Mouse (Mus musculus) midbrain, embryonic 15.5 days (tissue): ENCODE results near the gene Slc39a8. TPM values are rescaled to one million over a fixed set of nuclear protein-coding genes. Genes with fewer than 3 reads are reported as not detected.

Experiments
- ATAC-seq: fragments of 200-750 bp; cut with Nextera tagmentation; replicated peaks from 2 replicates; pipeline ENCODE4 v1.8.0; 2017; ENCODE audit warnings: moderate TSS enrichment
- H3K27ac ChIP-seq: fragments of 300-500 bp; sonication (generic); 2 replicates; pipeline ENCODE4 v1.5.1; 2015; ENCODE audit warnings: mild to moderate bottlenecking, inconsistent platforms
- H3K27me3 ChIP-seq: fragments of 300-500 bp; sonication (generic); replicated peaks from 2 replicates; pipeline ENCODE4 v1.6.1; 2015; ENCODE audit warnings: inconsistent platforms
- H3K36me3 ChIP-seq: fragments of 300-500 bp; sonication (generic); replicated peaks from 2 replicates; pipeline ENCODE4 v1.6.1; 2015; ENCODE audit warnings: inconsistent platforms
- H3K4me1 ChIP-seq: fragments of 300-500 bp; sonication (generic); 2 replicates; pipeline ENCODE4 v1.6.1; 2015; ENCODE audit warnings: inconsistent platforms
- H3K4me2 ChIP-seq: fragments of 300-500 bp; sonication (generic); 2 replicates; pipeline ENCODE4 v1.6.1; 2015; ENCODE audit warnings: inconsistent platforms, mild to moderate bottlenecking, moderate library complexity
- H3K4me3 ChIP-seq: fragments of 300-500 bp; sonication (generic); 2 replicates; pipeline ENCODE4 v1.5.1; 2015; ENCODE audit warnings: mild to moderate bottlenecking, inconsistent platforms
- H3K9ac ChIP-seq: fragments of 300-500 bp; sonication (generic); 2 replicates; pipeline ENCODE4 v1.6.1; 2015; ENCODE audit warnings: mild to moderate bottlenecking, inconsistent platforms
- H3K9me3 ChIP-seq: fragments of 300-500 bp; sonication (generic); 2 replicates; pipeline ENCODE4 v1.6.1; 2016; ENCODE audit warnings: inconsistent platforms
- WGBS: fragments of 180-500 bp; shearing (Covaris S2); methylation state at CpG from one replicate; pipeline ENCODE4 v1.1.7; 2015; ENCODE audit warnings: mixed read lengths; 5-methylcytosine and 5-hydroxymethylcytosine counted together
- polyA plus RNA-seq: library from polyadenylated mRNA; unstranded; fragments of >200 nt; fragmentation: Nextera tagmentation; extraction: Ambion mirVana; gene quantifications from 2 replicates; pipeline ENCODE4 v1.2.1, GENCODE M21; 2015

The Slc39a8 gene
- polyA plus RNA-seq, 1 experiment from 2014 or later, result 9.5 TPM

DNA sequence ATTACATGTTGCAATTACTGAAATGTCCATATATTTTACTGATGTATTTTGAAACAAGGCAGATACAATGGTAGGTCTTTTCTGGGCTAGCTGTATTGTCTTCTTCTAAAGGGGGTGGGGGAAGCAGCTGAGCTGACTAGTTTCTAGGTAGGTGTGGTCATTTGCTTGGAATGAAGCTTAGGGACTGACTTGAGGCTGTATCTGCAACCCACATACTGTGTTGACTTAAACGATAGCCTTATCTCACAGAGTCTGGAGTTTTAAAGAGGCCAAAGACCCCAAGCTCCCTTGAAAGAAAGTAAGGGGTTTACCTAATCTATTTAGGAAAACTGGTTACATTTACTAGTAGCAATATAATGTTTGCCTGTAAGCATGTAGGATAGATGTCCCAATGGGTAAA, 2.9 kb downstream of the Slc39a8 start:
- H3K4me2 ChIP-seq, result no peak overlapping the region
- H3K4me3 ChIP-seq, result no peak overlapping the region
- H3K27me3 ChIP-seq, result 0 out of 2 replicates have a peak, but pooled peaks cover 9% of the 10 kb centered on the region
- H3K9ac ChIP-seq, result no peak overlapping the region
- ATAC-seq, result no peak
- no peaks in the 10 kb centered on the region for H3K36me3 ChIP-seq
- WGBS, result 71% methylated on average over 1 of the region's 1 CpGs
- H3K27ac ChIP-seq, result no peak overlapping the region
- no peaks in the 10 kb centered on the region for H3K9me3 ChIP-seq
- H3K4me1 ChIP-seq, result peaks cover 18% of the 10 kb centered on the region

DNA sequence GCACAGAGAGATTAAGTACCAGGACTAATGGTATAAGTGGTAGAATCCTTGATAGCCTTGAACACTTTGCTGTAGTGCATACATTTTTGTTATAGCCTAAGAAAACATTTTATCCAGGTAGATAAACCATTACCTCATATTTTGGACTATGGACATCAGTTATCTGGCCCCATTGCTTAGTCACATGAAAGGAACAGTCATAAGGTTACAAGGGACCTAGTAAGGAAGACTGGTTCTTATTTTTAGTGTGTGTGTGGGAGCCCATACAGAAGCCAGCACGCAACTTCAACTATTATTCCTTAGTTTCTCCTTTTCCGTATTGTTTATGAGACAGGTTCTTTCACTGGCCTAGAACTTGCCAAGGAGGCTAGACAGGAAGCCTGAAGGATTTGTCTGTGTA, 7.4 kb downstream of the Slc39a8 start:
- Histone ChIP-seq H3K4me1 (no peaks in the 10 kb centered on the region), H3K9me3 (no peaks in the 10 kb centered on the region), H3K4me3 (no peak overlapping the region), H3K27ac (no peak overlapping the region), H3K27me3 (0 out of 2 replicates have a peak, but pooled peaks cover 3% of the 10 kb centered on the region), H3K9ac (no peak overlapping the region), H3K36me3 (no peaks in the 10 kb centered on the region), H3K4me2 (no peak overlapping the region)
- no peak for ATAC-seq
- whole genome bisulfite sequencing, result 97% methylated on average over 2 of the region's 2 CpGs

DNA sequence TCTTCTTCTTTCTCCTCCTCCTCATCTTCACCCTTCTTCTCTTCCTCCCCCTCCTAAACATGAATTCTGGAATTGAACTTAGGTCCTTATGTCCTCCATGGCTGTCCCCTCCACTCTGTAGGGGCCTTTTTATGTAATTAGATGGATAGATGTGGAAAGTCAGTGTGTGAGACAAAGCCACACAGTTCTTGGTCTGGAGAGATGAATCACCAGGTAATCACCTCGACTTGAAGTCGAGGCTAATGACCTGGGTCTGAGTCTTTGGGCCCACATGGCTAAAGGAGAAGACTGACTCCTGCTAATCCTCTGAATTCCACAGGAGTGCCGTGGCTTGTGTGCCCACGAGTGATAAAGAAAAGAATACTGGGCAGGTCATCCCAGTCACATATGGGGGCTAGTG, 7.8 kb downstream of the Slc39a8 start:
- Histone ChIP-seq H3K4me2 (no peak overlapping the region), H3K27ac (no peak overlapping the region), H3K9me3 (no peaks in the 10 kb centered on the region), H3K4me1 (no peaks in the 10 kb centered on the region), H3K9ac (no peak overlapping the region), H3K4me3 (no peak overlapping the region), H3K36me3 (no peaks in the 10 kb centered on the region), H3K27me3 (no peaks in the 10 kb centered on the region)
- no peak for ATAC-seq
- WGBS, result 66% methylated on average over 4 of the region's 4 CpGs

DNA sequence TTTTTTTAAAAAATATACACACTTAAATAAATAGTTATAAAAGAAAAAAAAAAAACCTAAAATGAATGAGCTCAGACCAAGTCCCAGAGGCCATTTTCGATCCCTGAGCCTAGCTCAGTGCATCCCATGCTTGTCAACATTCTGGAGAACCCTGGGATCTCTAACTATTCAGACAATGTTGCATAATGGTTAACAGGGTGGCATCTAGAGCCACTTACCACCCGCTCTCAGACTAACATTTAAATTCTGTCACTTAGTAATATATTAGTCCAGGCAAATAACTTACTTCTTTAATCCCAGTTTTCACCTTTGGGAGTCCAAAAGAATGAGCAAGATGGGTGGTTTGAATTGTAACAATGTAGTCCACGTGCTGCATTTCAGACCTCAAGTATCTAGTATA, 9.9 kb downstream of the Slc39a8 start:
- no peak overlapping the region for H3K4me3 ChIP-seq
- H3K4me2 ChIP-seq, result no peak overlapping the region
- no peaks in the 10 kb centered on the region for H3K4me1 ChIP-seq
- no peak for ATAC-seq
- H3K9ac ChIP-seq, result no peak overlapping the region
- H3K27me3 ChIP-seq, result no peaks in the 10 kb centered on the region
- no peaks in the 10 kb centered on the region for H3K36me3 ChIP-seq
- H3K9me3 ChIP-seq, result no peaks in the 10 kb centered on the region
- no peak overlapping the region for H3K27ac ChIP-seq
- WGBS, result 91% methylated on average over 3 of the region's 3 CpGs

DNA sequence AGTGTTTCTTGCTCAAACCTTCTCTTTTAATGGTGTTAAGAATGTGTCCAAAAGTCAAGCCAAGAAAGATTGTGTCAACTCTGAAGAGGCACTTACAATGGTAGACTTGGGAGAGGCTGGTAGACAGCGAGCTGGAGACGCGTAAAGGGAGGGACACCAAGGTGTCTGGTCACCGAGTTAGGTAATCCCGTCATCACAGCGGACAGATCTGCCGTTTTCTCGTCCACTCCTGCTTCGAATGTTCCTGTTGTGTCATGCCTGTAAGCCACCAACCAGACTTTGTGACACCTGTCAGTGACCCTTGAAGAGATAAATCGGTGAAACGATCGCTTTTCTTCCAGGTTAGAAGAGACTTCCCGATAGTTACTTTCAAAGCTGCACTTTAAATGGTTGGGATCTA, 14.5 kb downstream of the Slc39a8 start:
- no peaks in the 10 kb centered on the region for H3K27me3 ChIP-seq
- 95% methylated on average over 13 of the region's 13 CpGs for WGBS
- H3K36me3 ChIP-seq, result no peaks in the 10 kb centered on the region
- ATAC-seq, result no peak
- no peak overlapping the region for H3K4me3 ChIP-seq
- H3K27ac ChIP-seq, result no peak overlapping the region
- H3K9me3 ChIP-seq, result no peaks in the 10 kb centered on the region
- no peaks in the 10 kb centered on the region for H3K4me1 ChIP-seq
- H3K9ac ChIP-seq, result no peak overlapping the region
- H3K4me2 ChIP-seq, result no peak overlapping the region

DNA sequence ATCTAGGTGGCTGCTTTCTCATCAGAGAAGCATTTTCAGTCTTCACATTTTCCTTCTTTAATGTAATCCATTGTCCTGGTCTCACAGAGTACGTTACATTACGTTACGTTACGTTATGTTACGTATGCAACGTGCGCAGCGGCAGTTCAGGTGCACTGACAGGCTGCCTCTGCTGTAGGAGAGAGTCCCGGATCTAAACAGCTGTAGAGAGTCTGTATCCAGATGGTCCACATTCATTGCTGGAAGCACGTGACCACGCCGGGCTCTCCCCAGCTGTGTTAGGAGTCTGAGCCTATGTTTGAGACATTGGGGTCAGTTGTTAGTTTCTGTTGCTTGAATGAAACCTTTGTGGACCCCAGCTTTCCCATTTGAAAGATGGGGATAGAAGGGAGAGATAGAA, 15.1 kb downstream of the Slc39a8 start:
- Histone ChIP-seq H3K4me2 (no peak overlapping the region), H3K27ac (no peak overlapping the region), H3K4me3 (no peak overlapping the region), H3K27me3 (no peaks in the 10 kb centered on the region), H3K4me1 (no peaks in the 10 kb centered on the region), H3K36me3 (no peaks in the 10 kb centered on the region), H3K9me3 (no peaks in the 10 kb centered on the region), H3K9ac (no peak overlapping the region)
- WGBS, result 90% methylated on average over 12 of the region's 12 CpGs
- ATAC-seq, result no peak

DNA sequence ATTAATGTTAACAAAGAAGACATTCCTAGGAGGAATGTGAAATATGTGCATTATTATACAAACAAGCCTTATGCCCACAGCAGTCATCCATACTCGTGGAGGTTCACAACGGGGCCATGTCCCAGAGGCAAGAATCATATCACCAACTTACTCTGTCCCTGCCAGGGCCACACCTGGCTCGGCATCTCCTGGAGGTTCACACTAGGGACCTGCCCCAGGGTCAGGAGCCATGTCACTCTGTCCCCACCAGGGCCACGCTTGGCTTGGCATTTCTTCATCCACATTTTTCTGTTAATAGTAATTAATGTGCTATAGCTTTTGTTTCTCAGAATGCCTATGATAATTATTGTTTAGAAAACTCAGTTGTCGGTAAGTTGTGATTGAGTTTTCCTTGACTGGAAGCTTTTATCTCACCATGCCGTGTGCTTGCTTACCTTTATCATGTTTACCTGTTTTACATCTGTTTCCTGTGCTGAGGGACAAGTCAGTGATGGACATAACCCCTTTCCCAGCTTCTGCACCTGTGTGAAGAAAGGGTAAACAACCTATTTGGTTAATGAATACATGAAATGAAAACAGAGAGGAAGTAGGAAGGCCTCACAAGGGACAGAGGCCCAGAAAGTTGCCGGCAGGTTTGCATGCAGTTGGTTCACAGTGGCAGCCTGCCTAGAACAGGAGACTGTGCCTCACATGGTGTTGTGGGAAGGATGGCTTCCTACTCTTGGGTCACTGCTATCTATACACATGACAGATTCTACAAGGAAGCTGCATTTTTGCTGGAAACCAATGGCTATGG, 16.8 kb downstream of the Slc39a8 start:
- no peak overlapping the region for H3K4me3 ChIP-seq
- H3K27me3 ChIP-seq, result no peaks in the 10 kb centered on the region
- no peaks in the 10 kb centered on the region for H3K4me1 ChIP-seq
- no peak for ATAC-seq
- no peak overlapping the region for H3K9ac ChIP-seq
- WGBS, result 83% methylated on average over 7 of the region's 7 CpGs
- H3K4me2 ChIP-seq, result no peak overlapping the region
- H3K27ac ChIP-seq, result no peak overlapping the region
- H3K9me3 ChIP-seq, result no peaks in the 10 kb centered on the region
- no peaks in the 10 kb centered on the region for H3K36me3 ChIP-seq

DNA sequence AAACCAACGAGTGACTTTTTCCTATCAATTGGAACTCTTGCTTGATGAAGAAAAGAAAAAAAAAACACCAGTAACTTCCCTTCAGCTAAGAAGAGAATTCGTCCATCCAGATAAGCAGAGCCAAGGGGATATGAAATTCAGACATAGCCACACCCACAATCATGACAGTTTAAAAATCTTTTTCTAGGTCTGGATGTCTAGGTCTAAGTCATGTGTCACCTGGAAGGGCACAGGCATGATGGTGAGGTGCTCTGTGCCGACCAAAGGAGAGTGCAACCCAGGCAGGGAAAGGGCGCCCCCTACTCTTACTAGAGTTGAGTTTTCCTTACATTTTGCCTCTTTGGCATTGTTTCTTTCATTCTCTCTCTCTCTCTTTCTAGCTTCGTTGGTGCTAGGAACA, 18.1 kb downstream of the Slc39a8 start:
- no peak overlapping the region for H3K27ac ChIP-seq
- H3K9me3 ChIP-seq, result no peaks in the 10 kb centered on the region
- 79% methylated on average over 5 of the region's 5 CpGs for WGBS
- no peaks in the 10 kb centered on the region for H3K4me1 ChIP-seq
- no peaks in the 10 kb centered on the region for H3K36me3 ChIP-seq
- no peaks in the 10 kb centered on the region for H3K27me3 ChIP-seq
- H3K4me3 ChIP-seq, result no peak overlapping the region
- H3K9ac ChIP-seq, result no peak overlapping the region
- H3K4me2 ChIP-seq, result no peak overlapping the region
- no peak for ATAC-seq

DNA sequence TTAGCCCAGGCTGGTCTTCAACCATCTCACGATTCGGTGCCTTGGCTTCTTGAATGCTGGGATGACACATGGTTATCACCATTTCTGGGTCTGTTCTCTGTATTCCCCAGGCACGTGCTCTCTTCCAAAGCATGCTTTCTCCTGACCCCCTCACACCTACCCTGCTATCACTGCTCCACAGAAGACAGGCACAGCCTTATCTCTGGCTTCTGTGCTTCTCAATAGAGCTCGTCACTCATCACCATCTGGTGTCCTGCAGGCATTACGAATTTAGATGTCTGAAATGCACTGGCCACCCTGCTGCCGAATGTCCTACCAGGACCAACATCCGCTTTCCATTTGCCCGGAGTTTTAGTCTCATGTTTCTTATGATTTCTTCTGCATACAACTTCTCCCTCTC, 18.6 kb downstream of the Slc39a8 start:
- Histone ChIP-seq H3K9me3 (no peaks in the 10 kb centered on the region), H3K36me3 (no peaks in the 10 kb centered on the region), H3K4me2 (no peak overlapping the region), H3K4me3 (no peak overlapping the region), H3K27me3 (no peaks in the 10 kb centered on the region), H3K27ac (no peak overlapping the region), H3K4me1 (no peaks in the 10 kb centered on the region), H3K9ac (no peak overlapping the region)
- WGBS, result 82% methylated on average over 8 of the region's 8 CpGs
- ATAC-seq, result no peak

DNA sequence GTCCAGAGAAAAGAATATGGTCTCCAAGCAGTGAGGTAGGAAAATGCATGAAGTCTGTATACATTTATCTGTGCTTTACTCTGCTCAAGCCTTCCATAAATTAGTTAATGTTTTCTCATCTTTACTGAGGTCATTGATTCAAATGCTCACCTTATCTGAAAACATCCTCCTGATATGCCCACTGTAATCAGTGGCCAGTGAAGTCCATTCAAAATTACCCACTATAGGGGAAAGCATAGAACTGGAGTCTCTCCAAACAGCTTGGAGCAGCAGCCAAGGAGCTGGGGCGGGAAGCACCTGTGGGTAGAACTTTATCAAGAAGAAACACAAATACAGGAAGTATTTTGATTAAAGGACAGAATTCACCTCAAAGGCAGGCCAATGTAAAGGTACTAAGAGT, 19.8 kb downstream of the Slc39a8 start:
- no peaks in the 10 kb centered on the region for H3K36me3 ChIP-seq
- H3K4me3 ChIP-seq, result no peak overlapping the region
- H3K4me1 ChIP-seq, result no peaks in the 10 kb centered on the region
- H3K4me2 ChIP-seq, result no peak overlapping the region
- H3K9me3 ChIP-seq, result no peaks in the 10 kb centered on the region
- H3K27ac ChIP-seq, result no peak overlapping the region
- WGBS, result 97% methylated on average over 1 of the region's 1 CpGs
- ATAC-seq, result no peak
- H3K9ac ChIP-seq, result no peak overlapping the region
- no peaks in the 10 kb centered on the region for H3K27me3 ChIP-seq

DNA sequence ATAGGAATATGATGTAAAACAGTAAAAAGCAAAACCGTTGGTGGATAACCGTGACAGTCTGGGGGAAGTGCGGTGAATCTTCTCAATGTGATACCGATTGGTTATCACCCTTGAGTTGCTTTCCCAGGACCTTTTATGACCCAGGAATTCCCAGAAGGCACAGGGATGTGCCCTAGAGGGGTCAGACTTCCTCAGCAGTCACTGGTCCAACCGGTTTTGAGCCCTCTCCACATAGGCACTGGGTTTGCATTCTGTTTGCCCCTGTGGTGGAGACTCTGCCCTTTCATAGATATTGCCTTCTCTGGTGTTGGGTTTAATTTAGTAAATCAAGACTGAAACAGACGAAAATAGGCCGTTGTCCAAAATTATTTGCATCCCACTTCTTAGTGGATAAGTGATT, 20.8 kb downstream of the Slc39a8 start:
- Histone ChIP-seq H3K36me3 (no peaks in the 10 kb centered on the region), H3K27me3 (no peaks in the 10 kb centered on the region), H3K27ac (no peak overlapping the region), H3K9ac (no peak overlapping the region), H3K4me1 (no peaks in the 10 kb centered on the region), H3K9me3 (no peaks in the 10 kb centered on the region), H3K4me2 (no peak overlapping the region), H3K4me3 (no peak overlapping the region)
- ATAC-seq, result no peak
- 74% methylated on average over 7 of the region's 7 CpGs for WGBS

DNA sequence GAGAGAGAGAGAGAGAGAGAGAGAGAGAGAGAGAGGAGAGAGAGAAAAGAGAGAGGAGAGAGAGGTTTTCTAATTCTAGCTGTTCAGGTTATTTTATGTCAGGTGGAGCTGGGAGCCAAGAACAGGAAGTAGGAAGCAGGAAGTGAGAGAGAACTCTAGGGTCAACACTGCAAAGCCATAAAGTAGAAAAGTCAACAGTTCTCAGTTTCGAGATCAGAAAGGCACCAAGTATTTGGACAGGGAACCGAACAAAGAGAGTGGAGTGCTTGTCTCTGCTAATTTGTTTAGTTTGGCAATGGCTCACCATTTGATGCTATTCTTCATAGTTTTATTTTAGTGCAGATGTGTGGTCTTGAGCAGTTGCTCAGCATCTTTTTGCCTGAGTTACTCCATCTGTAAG, 26.5 kb downstream of the Slc39a8 start:
- Histone ChIP-seq H3K27me3 (no peaks in the 10 kb centered on the region), H3K27ac (no peak overlapping the region), H3K9ac (no peak overlapping the region), H3K4me2 (no peak overlapping the region), H3K4me3 (no peak overlapping the region), H3K9me3 (no peaks in the 10 kb centered on the region), H3K4me1 (peaks cover 4% of the 10 kb centered on the region; the same call in 1 of the 2 replicates), H3K36me3 (no peaks in the 10 kb centered on the region)
- no peak for ATAC-seq
- 91% methylated on average over 2 of the region's 2 CpGs for WGBS

DNA sequence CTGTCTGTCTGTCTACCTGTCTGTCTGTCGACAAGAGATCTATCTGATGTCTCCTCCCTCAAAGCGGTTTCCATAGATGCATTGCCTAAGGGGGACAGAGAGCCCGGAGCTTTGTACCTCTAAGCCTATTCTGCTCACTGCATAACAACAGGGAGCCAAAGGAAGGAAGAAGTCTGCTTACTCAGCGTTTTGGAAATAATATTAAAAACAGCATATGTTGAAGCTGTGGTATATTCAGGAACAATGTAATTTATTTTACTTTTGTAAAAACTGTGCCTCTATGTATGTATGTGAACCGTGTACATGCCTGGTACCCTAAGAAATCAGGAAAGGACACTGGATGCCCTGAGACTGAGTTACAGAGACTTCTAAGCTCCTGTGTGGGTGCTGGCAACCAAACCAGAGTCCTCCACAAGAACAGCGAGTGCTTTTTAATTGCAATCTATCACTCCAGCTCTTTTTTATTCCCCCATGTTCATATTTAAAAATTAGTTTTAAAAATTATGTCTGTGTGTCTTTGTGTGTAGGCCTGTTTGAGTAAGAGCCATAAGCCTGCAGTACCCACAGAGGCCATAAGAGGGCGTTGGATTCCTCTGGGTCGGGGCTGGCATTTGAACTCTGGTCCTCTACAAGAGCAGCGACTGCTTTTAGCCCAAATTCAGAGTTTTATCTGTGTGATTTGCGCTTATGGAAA, 28.7 kb downstream of the Slc39a8 start:
- H3K27ac ChIP-seq, result no peak overlapping the region
- peaks cover 8% of the 10 kb centered on the region; the same call in 1 of the 2 replicates for H3K4me1 ChIP-seq
- no peaks in the 10 kb centered on the region for H3K27me3 ChIP-seq
- no peaks in the 10 kb centered on the region for H3K9me3 ChIP-seq
- ATAC-seq, result no peak
- no peak overlapping the region for H3K4me3 ChIP-seq
- no peaks in the 10 kb centered on the region for H3K36me3 ChIP-seq
- H3K4me2 ChIP-seq, result no peak overlapping the region
- WGBS, result 83% methylated on average over 10 of the region's 10 CpGs
- no peak overlapping the region for H3K9ac ChIP-seq
